Mouse (Mus musculus): ENCODE data around the gene Gm11733. TPM values are rescaled to one million over a fixed set of nuclear protein-coding genes. Genes with fewer than 3 reads are reported as not detected.
A peak's percentile ranks its signal among the peaks of the same experiment; 100 is the strongest.

Gene Gm11733
- polyA plus RNA-seq, 3 experiments from 2014 or later: not detected

DNA sequence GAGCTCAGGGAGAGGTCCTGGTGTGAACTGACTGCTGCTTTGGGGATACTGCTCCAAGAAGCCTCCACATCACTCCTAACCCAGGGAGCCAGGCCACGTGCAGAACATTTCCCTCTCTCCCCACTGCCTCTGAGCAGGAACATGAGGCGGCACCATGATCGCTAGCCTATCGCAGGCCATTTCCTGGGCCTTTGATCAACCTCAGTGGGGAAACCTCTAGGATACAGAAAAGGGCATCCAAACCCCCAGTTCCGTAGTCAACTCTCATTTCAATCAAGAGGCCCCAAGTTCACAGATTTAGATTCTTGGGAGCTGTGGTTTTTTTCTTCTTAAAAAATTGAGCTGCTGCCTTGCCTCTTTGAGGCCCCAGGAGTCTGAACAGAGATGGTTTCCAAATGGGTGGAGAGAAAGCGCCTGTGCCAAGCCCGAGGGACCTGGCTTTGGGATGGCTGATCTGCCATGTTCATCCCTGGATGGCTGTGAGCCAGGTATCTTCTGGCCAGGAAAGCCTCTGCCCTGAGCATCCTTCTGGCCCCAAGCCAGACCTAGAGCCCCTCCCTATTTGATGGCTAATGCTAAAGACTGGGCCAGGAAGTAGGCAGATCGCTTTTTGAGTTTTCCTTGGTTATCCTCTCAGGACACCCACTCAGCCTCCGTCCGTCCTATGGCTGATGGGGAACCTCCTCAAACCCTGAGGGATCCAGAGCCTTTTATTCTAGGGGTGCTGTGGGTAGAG lies 5.7 kb upstream of the Gm11733 start:
- ATAC-seq: no peak

DNA sequence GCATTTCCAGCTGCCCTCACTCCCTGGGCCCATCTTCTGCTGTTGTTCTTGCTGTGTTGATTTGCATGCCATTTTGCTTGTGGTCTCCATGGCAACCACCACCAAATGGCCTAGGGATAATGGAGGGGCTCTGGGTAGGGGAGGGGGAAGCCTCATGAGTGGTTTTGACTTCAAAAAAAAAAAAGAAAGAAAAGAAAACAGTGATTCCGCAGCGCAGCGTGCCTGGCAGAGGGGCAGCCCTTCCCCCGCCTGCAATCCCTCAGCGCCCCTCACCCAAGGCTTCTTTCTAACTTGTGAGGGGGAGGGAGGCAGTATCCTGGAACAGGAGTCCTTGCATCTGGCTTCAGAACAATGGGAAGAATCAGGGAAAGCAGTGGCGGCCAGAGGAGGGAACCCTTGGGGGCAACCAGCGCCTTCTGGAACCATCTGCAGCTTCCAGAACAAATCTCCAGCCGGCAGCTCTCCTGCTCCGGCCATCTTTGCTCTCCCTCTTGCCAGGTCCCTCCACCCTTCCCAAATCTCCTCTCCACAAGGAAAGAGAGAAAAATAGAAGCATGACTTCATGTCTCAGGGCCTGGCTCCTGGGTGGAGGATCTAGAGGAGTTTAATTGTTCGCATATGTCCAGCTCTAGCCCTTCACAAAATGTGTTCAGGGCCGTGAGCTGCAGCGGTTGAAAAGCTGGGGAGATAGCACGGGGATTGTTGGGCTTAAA lies 5.0 kb upstream of the Gm11733 start:
- no peak for ATAC-seq

DNA sequence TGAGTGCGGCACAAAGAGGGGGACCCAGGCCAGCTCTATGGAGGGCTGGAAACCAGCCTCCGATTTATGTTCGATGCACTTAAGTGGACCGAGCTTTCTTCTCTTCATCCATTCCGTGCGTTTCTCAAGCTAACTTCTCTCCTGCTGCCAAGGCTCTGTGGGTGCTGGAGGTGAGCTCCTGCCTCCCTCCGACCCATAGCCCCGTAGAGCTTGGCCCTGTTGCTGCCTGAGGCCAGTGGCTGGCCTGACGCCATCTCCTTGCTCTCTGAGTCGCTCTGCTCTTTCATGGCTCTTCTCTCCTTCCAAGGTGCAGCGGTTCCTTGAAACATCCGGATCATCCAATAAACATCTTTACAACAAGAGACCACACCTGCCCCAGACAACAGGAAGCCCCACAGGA lies 4.4 kb upstream of the Gm11733 start:
- no peak for ATAC-seq

DNA sequence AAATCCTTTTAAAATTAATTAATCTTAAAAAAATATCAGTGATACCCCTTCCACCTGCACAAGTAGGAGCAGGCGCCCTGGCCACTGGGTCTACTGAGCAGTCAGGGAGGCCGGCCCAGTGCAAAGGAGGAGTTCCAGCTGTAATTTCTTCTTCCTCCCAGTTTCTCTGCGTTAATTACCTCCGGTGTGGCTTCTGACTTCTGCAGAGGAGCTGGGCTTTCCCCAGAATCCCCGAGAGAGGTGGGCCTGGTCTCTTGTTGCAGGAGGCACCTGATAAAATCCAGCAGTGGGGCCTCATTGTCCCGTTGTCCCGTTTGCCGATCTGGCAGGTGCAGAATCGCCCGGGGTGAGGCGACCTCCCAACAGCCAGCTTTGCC lies 1.9 kb upstream of the Gm11733 start:
- ATAC-seq: no peak

DNA sequence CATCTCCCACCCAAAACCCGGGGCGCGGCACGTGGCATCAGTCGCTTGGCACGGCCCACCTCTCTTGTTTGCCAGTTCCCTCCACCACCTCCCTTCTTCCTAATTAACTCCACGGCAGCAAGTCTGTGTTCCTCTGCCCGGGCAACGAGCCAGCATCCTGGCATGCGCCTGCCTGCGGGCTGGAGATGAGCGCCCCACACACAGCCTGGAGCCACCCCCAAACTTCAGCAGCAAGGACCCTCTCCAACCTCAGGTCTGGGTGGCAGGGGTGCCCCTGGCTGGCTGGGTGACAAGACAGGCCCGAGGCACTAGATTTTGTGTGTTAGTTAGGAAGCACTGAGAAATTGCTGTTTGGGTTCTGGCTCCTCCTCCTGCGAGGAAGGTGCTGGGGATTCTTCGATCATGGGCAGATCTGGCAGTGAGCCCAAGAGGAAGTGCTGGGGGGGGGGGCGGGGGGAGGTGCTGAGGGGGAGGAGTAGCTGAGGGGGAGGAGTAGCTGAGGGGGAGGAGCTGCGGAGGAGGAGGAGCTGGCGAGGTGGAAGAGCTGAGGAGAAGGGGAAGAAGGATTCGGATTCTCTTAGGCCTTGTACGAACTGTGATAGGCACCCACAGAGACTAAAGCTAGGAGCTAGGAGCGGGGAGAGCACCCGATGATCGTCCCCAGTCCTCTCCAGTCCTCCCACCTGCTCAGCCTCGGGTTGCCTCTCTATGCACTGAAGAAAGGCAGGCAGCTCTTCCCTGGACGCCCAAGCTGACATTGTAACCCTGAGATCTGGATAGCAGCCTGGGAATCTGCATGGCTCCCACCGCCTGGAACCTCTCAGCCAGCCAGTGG lies 1.3 kb upstream of the Gm11733 start:
- peak; percentile 43 for ATAC-seq

DNA sequence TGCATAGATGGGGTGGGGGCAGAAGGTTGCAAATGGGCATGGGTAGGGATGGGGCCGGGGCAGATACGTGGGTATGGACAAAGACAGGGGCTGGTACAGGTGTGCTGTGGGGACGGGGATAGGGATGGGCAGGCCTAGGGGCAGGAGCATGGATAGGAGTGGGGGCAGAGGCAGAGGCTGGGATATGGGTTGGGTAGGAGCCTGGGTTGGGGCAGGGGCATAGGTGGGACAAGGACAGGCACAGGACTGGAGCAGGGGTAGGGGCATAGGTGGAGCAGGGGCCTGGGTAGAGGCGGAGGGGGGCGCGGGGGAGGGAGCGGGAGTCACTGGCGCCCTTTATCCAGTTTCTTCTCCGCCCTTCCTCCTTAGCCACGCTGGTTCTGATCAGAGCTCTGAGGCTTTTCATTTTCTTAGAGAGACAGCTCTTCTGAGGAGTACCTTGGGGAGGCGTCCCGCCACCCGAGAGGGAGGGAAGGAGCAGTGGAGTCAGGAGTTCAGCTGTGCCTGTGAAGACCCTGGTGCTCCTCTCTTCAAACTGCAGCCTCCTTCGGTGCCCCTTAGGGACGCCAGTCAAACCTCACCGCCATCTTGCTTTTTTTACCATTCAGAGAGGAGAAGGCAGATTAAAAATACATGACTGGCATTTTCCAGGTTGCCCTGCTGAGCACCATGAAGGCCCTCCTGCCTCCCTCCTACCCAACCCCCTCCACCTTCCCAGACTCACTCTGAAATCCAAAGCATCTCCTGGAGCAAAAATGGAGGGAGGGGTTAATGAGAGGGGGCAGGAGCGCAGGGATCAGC lies 7.4 kb downstream of the Gm11733 start:
- no peak for ATAC-seq

DNA sequence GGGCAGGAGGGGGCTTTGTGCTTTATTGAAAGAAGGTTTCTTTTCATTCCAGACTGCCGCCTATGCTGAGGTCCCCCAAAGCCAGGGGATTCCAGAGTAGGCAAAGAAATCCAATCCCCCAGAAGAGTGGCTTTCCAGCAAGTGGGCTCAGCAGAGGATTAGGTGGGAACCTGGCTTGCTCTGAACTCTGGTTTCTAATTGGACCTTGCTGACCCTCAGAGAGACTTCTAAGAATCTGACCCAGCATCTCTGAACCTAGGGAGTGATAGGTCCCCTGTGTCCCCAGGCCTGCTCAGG lies 8.0 kb downstream of the Gm11733 start:
- no peak for ATAC-seq

DNA sequence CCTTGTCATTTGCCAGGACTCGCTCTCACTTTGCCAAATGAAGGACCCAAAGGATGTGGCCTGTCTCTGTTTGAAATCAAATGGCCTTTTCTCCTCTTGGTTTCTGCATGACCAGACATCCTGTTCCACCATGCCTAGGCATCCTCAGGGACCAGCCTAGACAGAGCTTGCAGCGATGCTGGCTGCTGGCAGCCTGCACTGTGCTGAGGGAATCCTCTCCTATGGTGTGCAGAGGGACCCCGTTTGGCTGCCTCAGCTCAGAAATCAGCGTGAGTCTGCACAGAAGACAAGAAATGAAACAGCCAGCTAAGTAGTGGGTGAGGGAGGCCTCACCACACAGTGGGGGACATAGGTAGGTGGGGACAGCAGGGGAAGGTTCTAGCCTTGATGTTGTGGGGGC lies 12.6 kb downstream of the Gm11733 start:
- ATAC-seq: no peak

DNA sequence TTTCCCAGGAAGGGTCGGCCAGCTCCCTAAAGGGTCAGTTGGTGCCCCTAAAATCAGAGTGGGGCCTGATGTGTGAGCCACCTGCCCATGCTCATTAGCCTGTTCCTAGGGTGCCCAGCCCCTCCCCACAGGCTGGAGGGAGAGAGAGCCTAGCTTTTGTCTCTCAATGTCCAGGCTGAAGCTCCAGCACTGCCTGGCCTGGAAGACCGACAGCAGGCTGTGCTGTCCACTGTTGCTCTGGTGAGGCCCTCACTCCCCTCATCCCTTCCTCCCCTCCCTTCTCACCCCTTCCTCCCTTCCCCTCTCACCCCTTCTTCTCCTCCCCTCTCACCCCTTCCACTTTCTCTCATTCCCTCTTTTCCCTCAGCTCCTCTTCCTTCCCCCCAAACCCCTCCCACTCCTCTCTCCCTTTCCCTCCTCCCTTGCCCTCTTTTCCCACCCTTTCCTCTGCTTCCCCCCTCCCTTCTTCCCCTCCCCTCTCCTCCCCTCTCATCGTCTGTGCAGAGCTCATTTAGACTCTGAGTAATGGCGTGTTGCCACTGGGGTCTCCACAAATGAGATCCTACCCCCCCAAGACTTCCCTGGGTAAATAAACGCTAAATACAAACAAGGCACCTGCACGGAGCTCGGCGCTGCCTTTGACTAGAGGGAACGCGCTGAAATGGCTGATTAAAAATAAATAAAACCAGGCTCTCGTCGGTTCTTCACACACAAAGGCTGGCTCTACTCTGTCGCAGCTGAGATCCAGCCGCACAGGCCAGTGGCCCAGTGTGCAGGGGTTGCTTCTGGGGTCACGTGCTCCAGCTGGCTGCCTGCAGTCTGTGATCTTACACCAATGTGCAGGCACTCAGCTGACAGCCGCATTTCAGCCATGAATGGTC lies 13.3 kb downstream of the Gm11733 start:
- no peak for ATAC-seq

DNA sequence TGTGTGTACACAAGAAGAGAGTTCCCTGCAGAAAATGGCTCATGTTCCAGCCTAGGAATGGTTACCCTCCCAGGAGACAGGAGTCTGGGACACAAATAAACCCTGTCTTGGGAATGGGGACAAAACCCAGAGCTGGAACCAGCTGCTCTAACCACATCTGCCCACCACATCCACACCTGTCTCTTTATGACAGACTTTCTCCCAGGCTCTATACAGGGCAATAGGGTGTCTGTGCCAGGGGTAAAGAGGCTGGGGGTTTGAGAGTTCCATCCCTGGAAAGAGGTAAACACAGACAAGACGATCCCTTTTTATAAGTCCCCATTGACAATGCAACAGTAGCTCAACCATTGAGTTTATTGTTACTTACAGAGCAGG lies 14.0 kb downstream of the Gm11733 start:
- ATAC-seq: no peak

DNA sequence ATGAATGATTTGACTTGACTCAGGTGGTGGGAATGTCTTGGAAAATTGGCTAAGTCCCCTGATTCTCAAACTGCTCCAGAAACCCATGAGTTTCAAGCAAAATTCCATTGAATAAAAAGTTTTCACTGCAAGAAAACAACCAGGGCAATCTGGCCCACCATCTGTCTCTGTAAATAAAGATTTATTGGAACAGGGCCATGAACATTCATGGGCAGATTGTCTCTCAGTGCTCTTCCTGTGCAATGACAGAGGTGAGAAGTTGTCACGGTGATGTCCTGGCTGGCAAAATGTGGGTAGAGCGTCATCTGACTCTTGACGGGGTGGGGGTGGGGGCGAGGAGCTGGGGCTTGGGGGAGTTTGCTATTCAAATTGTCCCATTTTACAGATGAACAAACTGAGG lies 24.8 kb downstream of the Gm11733 start:
- ATAC-seq: no peak

DNA sequence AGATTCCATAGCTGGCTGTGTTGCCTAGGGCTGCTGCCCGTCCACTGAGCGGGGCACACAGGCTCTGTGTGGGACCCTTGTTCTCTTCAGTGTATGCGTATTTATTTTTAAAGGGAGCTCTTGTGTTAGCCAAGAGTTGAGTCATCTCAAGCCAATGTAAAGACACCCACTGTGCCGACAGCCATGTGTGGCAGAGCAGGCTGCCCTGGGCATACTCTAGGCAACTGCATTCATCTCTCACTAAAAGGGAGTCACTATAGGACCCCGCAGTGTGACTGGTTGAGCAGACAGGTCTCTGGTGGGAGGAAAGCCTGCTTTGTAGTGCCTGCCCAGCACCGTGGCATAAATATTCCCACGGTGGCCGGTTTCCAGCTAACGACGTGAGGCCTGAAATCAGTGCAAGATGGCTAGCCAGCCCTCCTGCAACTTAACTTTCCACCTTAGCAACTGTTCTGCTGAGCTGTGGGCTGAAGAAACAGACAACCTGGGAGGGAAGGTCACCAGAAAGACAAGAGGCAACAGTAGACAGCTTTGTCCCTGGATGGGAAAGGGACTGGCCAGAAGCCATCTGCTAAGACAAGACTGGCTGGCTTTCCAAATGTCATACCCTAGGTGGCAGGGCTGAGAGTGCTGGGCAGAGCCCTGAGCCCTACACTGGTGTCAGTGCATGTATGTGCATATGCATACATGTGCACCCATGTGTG lies 31.7 kb downstream of the Gm11733 start:
- no peak for ATAC-seq

DNA sequence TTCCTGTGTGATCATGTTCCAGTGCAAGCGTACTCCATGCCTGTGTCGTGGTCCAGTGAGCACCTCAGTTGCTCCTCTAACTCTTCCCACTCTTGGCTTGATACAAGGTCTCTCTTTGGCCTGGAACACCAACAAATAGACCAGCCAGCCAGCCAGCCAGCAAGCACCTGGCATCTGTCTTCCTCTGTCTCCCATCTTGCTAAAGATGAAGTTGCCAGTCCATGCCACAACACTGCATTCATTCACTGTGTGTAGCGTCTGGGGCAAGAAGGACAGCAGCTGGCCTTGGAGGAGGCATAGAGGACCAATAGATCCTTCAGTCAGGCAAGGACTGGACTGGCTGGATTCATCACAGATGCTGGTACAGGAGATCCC lies 32.2 kb downstream of the Gm11733 start:
- ATAC-seq: no peak

DNA sequence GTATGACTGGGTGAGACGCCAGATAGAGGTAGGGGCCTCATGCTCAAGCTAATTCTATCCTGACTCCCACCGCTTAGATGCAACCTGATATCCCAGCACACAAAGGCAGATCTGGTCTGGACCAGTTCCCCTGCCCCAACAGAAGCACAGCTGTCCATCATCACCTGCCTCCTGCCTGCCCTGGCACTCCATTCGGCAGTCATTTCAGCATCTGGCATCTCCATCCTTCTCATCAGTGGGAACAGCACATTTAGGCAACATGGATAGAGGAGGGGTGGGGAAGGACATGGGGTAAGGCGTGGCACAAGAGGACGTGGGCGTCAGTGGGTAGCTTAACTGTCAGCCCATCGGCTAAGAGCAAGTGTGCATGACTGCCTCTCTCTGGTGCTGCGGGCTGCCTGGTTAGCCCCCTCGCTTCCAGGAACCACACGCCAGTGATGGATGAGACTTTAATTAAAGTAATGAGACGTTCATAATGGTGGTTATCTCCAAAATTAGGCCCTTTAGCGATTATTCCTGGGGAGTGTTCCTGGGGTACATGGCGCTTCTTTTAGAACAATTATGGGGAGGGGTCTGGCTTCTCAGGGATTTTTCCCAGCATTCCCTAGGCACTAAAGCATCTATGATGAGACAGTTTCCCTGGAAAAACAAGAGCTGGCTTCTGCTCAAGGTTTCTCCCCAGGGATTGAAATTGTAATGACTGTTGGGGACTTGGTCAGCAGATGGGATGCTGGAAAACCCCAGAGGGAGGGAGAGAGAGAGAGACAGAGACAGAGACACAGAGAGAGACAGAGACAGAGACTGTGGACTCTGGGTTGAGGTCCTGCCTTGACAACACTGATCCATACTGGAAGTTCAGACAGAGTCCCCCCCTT lies 38.0 kb downstream of the Gm11733 start:
- ATAC-seq: no peak

DNA sequence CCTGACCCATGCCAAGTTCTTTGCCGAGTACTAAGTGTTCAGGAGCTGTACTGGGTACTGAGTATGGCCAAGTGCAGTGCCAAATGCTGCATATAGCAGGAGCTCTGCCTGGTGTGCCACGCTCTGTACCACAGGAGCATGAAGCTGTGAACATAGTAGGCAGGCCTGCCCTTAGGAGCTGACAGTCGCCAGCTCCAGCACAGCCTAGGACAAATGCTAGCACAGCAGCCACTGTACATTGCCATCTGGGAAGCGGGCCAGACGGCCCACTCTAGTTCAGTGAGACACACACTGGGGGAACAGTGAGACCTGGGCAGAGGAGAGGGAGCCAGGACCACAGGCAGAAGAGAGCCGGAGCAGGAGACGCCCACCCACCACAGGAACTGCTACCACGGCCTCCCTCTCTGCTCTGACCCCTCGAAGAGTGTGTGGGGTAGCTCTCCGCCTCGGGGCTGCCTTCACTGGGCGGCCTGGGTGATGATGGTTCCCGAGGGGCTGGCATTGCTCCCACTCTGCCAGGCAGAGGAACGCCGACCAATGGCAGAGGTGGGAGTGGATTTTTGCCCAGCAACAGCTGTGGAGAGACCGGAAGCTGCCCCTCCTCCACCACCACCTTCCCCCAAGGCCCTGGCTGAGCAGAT lies 38.8 kb downstream of the Gm11733 start:
- ATAC-seq: no peak

DNA sequence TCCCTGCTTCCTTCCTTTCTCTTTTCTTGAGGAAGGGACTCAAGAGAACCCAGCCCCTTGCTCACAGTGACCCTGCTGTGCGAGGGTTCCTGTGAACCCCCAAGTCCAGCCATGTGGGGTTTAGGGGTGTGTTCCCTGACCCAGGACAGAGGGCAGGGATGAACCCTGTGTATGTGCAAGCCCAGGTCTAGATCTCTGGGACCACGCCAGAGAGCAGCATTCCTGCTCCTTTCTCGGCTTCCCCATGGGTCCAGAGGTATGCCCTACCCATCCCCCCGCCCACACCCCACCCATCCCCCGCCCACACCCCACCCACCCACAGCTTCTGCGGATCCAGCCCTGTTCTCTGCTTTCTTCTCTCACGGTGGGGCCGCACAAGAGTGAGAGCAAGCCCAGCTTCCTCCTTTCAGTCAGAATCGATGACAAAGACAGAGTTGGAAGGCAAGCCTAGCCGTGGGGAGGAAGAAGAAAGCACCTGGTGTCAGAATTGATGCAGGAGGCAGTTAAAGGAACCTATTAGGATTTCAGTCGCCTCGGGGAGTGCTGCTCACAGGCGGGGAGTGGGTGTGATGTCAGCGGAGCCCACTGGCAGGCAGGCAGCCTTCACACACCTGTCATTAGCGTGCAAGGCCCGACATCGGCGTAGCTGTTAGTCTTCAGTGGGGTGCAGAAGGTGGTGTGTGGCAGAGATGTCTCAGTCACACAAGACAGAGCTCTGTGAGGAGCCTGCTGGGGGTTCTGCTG lies 41.6 kb downstream of the Gm11733 start:
- ATAC-seq: no peak

DNA sequence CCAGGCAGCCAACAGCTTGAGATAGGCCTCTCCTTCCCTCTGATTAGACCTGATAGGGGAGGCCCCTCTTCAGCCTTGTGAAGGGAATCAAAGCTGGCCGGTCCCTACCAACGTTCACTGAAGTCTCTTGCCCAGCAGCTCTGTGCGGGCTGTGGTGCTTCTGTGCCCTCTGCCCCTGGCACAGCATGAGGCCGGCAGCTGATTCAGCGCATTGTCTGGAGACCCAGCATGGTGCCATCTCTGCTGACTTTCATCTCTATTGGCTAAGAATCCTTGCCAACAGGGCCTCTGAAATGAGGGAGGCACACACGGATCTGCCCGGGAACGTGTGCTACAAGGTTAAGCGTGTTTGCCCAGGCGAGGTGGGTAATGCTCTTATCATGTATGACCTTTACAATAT lies 48.2 kb downstream of the Gm11733 start:
- ATAC-seq: no peak

DNA sequence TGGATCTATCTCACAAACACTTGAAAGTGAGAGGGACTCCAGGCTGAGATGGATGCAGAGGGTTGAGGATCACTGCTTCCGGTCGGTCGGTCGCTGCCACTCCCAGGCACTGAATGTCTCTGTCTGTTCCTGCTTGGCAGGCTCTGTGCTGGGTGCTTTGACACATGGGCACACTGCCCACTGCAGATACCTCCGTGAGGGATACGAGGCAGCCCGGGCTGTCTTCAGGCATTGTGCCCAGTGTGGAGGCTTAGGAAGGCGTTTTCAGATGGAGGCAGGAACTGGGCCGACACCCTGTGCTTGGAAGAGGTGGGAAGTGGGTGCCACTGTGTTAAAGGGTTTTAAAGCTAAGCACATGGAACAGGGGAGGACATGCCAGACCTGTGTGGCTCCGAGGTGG lies 50.7 kb downstream of the Gm11733 start:
- ATAC-seq: no peak
